Mouse (Mus musculus): ENCODE measurements around the gene Mkln1. TPM values are rescaled to one million over a fixed set of nuclear protein-coding genes. Genes with fewer than 3 reads are reported as not detected.

Gene Mkln1
- polyA plus RNA-seq, 1 experiment from 2014 or later, result 136 TPM

DNA sequence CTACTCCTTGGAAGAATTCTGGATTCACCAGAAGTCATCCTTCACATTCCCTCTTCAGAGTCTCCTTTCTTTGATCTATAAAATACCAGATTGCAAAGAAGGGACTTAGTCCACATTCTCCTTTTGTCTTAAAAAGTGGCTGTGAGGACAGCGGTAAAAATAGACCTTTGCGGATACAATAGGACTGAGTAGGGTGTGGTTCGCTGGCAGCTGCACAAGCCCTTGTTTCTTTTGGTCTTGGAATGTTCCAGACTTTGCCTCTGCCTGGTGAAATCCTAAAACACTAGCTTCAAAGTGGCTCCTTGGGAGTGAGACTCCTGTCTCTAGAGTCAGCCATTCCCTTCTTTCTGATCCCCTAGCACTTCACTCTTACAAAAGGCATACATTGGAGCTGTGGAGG, 27.4 kb upstream of the Mkln1 start:
- no peak overlapping the region for H3K9ac ChIP-seq
- no peaks in the 10 kb centered on the region for H3K36me3 ChIP-seq (replicated peaks; ENCODE audit: control insufficient read depth, insufficient read depth)
- no peaks in the 10 kb centered on the region for H3K27me3 ChIP-seq (ENCODE audit: control insufficient read depth, insufficient read depth, low read length)
- no peaks in the 10 kb centered on the region for H3K9me3 ChIP-seq (ENCODE audit: control insufficient read depth, low read length)
- no peak overlapping the region for H3K4me3 ChIP-seq (replicated peaks; ENCODE audit: low read length)
- H3K27ac ChIP-seq, result no peak overlapping the region
- no peak overlapping the region for H3K4me2 ChIP-seq (replicated peaks)
- no peaks in the 10 kb centered on the region for H3K4me1 ChIP-seq (replicated peaks; ENCODE audit: control insufficient read depth, insufficient read depth, low read length)
- DNase-seq (ENCODE audit: low spot score) (no peak), ATAC-seq (ENCODE audit: low FRiP score) (no peak)
- WGBS, result 85% methylated on average over 3 of the region's 3 CpGs

- H3K4me1 ChIP-seq (replicated peaks; ENCODE audit: control insufficient read depth, insufficient read depth, low read length), result no peaks in the 10 kb centered on the region
Measured at GRCm38 (mm10) chr6:31372620-31373019, 25.9 kb upstream of the Mkln1 start.

DNA sequence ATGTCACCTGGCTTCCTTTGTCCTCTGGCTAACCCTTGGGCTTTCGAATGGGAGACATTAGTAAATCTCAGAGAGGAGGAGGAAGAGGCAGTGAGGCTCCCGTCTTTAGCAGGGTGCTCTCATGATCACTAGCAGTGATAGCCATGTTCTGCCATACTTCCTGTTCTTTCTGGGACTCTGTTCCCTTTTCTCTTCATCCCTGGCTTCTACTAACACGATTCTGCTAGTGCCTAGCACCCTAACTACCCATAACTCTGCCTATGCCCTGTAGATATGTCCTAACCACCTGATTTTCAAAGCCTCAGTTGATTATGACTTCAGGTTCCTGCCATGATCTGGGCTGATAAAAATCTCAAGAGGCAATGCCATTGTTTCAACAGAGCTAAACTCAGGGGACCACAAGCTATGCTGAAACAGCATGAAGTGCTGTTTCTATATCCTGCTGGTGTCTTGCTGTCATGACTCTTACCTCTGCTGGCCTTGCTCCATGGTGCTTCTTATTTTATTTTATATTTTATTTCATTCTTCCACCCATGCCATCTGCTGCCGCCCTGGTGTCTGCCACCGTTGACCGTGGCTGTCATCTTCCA, 25.4 kb upstream of the Mkln1 start:
- 94% methylated on average over 6 of the region's 6 CpGs for WGBS
- Histone ChIP-seq H3K4me2 (replicated peaks) (no peak overlapping the region), H3K9me3 (ENCODE audit: control insufficient read depth, low read length) (no peaks in the 10 kb centered on the region)

More at GRCm38 (mm10) chr6:31372620-31373019, 25.9 kb upstream of the Mkln1 start:
- no peak overlapping the region for H3K4me2 ChIP-seq (replicated peaks)
- no peak overlapping the region for H3K9ac ChIP-seq
- DNase-seq (ENCODE audit: low spot score), result no peak
- H3K27ac ChIP-seq, result no peak overlapping the region
- no peaks in the 10 kb centered on the region for H3K9me3 ChIP-seq (ENCODE audit: control insufficient read depth, low read length)
- H3K36me3 ChIP-seq (replicated peaks; ENCODE audit: control insufficient read depth, insufficient read depth), result no peaks in the 10 kb centered on the region
- no peaks in the 10 kb centered on the region for H3K27me3 ChIP-seq (ENCODE audit: control insufficient read depth, insufficient read depth, low read length)
- 58% methylated on average over 3 of the region's 3 CpGs for WGBS
- ATAC-seq (ENCODE audit: low FRiP score), result no peak
- no peak overlapping the region for H3K4me3 ChIP-seq (replicated peaks; ENCODE audit: low read length)

DNA sequence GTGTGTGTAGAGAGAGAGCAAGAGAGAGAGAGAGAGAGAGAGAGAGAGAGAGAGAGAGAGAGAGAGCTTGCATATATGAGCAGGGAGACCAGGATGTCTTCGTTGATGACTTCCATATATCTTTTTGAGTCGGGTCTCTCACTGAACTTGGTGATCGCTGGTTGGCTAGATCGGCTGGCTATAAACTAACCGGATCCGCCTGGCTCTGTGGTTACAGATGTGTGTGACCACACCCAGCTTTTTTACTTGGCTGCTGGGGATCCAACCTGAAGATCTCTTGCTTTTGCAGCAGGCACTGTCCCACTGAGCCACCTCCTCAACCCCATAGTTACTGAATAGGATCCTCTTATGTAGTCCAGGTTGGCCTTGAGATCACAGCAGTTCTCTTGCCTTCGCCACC, 15.5 kb upstream of the Mkln1 start:
- Histone ChIP-seq H3K4me3 (replicated peaks; ENCODE audit: low read length) (no peak overlapping the region), H3K36me3 (replicated peaks; ENCODE audit: control insufficient read depth, insufficient read depth) (no peaks in the 10 kb centered on the region), H3K27me3 (ENCODE audit: control insufficient read depth, insufficient read depth, low read length) (no peaks in the 10 kb centered on the region), H3K9me3 (ENCODE audit: control insufficient read depth, low read length) (0 out of 2 replicates have a peak, but pooled peaks cover 5% of the 10 kb centered on the region), H3K4me1 (replicated peaks; ENCODE audit: control insufficient read depth, insufficient read depth, low read length) (no peaks in the 10 kb centered on the region), H3K27ac (no peak overlapping the region), H3K9ac (no peak overlapping the region), H3K4me2 (replicated peaks) (no peak overlapping the region)
- ATAC-seq (ENCODE audit: low FRiP score) (no peak), DNase-seq (ENCODE audit: low spot score) (no peak)
- WGBS, result 96% methylated on average over 7 of the region's 7 CpGs

More for the DNA sequence above, 25.4 kb upstream of the Mkln1 start:
- H3K27me3 ChIP-seq (ENCODE audit: control insufficient read depth, insufficient read depth, low read length), result no peaks in the 10 kb centered on the region
- DNase-seq (ENCODE audit: low spot score) (no peak), ATAC-seq (ENCODE audit: low FRiP score) (no peak)
- H3K27ac ChIP-seq, result no peak overlapping the region
- no peak overlapping the region for H3K4me3 ChIP-seq (replicated peaks; ENCODE audit: low read length)
- no peak overlapping the region for H3K9ac ChIP-seq
- no peaks in the 10 kb centered on the region for H3K4me1 ChIP-seq (replicated peaks; ENCODE audit: control insufficient read depth, insufficient read depth, low read length)
- H3K36me3 ChIP-seq (replicated peaks; ENCODE audit: control insufficient read depth, insufficient read depth), result no peaks in the 10 kb centered on the region

DNA sequence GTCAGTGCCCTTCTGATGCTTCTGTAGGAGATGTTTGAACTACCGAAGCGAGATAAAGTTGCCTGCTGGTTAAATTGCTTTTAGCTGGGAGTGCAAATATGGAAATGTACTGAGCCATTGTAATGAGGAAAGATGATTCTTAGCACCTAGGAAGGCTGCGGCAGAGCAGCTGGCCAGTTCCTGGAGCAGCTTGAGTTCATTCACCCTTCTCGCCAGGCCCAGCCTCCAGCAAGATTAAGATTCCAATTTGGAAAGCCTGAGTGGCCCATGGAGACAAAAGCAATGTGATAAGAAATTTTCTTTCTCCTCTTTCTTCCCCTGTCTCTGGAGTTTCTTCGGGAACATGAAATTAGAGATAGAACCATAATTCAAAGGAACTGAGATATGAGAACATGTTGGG, 13.7 kb upstream of the Mkln1 start:
- Histone ChIP-seq H3K9ac (no peak overlapping the region), H3K9me3 (ENCODE audit: control insufficient read depth, low read length) (0 out of 2 replicates have a peak, but pooled peaks cover 5% of the 10 kb centered on the region), H3K36me3 (replicated peaks; ENCODE audit: control insufficient read depth, insufficient read depth) (no peaks in the 10 kb centered on the region), H3K27me3 (ENCODE audit: control insufficient read depth, insufficient read depth, low read length) (no peaks in the 10 kb centered on the region), H3K4me2 (replicated peaks) (no peak overlapping the region), H3K4me3 (replicated peaks; ENCODE audit: low read length) (no peak overlapping the region), H3K27ac (no peak overlapping the region), H3K4me1 (replicated peaks; ENCODE audit: control insufficient read depth, insufficient read depth, low read length) (no peaks in the 10 kb centered on the region)
- ATAC-seq (ENCODE audit: low FRiP score) (no peak), DNase-seq (ENCODE audit: low spot score) (no peak)
- 60% methylated on average over 5 of the region's 5 CpGs for WGBS

DNA sequence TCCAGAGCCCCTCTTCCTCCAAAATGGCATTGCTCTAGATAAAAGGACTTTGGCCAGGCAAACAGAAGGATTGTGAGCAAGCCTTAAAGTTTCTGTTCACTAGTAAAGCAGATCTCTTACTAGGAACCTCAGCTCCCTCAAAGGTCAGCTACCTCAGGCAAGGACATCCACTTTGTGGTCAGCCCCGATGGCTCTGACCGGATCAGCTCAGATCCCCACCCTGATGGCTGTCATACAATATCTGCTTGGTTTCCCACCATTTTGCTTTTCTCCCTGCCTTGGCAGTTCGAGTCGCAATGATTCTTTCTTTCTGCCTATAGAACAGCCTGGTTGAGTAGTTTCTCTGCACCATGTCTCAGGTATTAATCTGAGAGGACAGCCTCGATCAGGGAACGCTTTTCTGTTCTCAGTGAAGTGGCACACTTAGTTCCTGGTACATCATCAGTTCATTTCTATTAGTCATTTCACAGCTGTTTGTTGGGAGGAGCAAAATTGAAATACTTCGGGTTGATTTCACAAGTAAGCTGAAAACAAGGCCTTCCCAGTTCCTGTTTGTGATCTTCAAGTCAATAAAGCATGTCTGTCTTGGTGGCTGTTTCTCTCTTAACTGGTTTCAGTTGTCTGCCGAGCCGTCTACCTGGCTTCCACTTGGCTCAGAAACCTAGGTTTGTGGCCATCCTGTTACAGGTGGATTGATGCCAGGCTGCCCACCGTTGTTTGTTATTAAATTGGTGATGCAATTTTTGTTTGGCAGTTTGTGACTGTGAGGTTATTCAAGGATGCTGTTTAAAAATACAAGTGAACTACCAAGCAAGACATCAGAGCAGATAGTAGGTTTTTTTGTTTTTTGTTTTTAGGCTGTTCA, 13.0 kb upstream of the Mkln1 start:
- no peaks in the 10 kb centered on the region for H3K4me1 ChIP-seq (replicated peaks; ENCODE audit: control insufficient read depth, insufficient read depth, low read length)
- H3K4me3 ChIP-seq (replicated peaks; ENCODE audit: low read length), result no peak overlapping the region
- WGBS, result 88% methylated on average over 10 of the region's 10 CpGs
- H3K36me3 ChIP-seq (replicated peaks; ENCODE audit: control insufficient read depth, insufficient read depth), result no peaks in the 10 kb centered on the region
- no peaks in the 10 kb centered on the region for H3K27me3 ChIP-seq (ENCODE audit: control insufficient read depth, insufficient read depth, low read length)
- H3K27ac ChIP-seq, result no peak overlapping the region
- no peaks in the 10 kb centered on the region for H3K9me3 ChIP-seq (ENCODE audit: control insufficient read depth, low read length)
- DNase-seq (ENCODE audit: low spot score) (no peak), ATAC-seq (ENCODE audit: low FRiP score) (no peak)
- no peak overlapping the region for H3K9ac ChIP-seq
- H3K4me2 ChIP-seq (replicated peaks), result no peak overlapping the region

DNA sequence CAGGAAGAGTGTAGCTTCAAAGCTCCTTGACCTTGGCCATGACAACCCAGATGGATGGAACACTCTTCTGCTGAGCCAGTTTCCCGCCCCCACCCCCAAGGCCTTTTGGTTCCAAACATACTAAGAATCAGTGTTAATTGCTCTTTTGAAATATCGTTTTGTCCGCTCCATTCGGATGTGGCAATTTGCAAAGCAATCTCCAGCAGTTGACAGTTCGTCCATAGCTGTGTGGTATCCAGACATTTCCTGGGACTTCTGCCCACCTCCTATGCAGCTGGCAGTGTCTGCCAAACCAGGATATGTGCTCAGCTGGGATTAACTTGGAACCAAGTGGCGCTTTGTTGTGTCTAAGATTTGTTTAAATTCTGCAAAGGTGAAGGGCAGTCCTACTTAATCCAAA, 8.8 kb upstream of the Mkln1 start:
- no peaks in the 10 kb centered on the region for H3K4me1 ChIP-seq (replicated peaks; ENCODE audit: control insufficient read depth, insufficient read depth, low read length)
- H3K27me3 ChIP-seq (ENCODE audit: control insufficient read depth, insufficient read depth, low read length), result no peaks in the 10 kb centered on the region
- no peak overlapping the region for H3K9ac ChIP-seq
- H3K4me2 ChIP-seq (replicated peaks), result no peak overlapping the region
- H3K4me3 ChIP-seq (replicated peaks; ENCODE audit: low read length), result no peak overlapping the region
- 81% methylated on average over 6 of the region's 6 CpGs for WGBS
- no peaks in the 10 kb centered on the region for H3K9me3 ChIP-seq (ENCODE audit: control insufficient read depth, low read length)
- no peak for ATAC-seq (ENCODE audit: low FRiP score)
- H3K27ac ChIP-seq, result no peak overlapping the region
- H3K36me3 ChIP-seq (replicated peaks; ENCODE audit: control insufficient read depth, insufficient read depth), result no peaks in the 10 kb centered on the region
- no peak for DNase-seq (ENCODE audit: low spot score)

GRCm38 (mm10) chr6:31390243-31390981, 8.1 kb upstream of the Mkln1 start:
- no peak overlapping the region for H3K9ac ChIP-seq
- 73% methylated on average over 8 of the region's 8 CpGs for WGBS
- ATAC-seq (ENCODE audit: low FRiP score) (no peak), DNase-seq (ENCODE audit: low spot score) (no peak)
- no peaks in the 10 kb centered on the region for H3K27me3 ChIP-seq (ENCODE audit: control insufficient read depth, insufficient read depth, low read length)
- H3K4me1 ChIP-seq (replicated peaks; ENCODE audit: control insufficient read depth, insufficient read depth, low read length), result no peaks in the 10 kb centered on the region
- no peaks in the 10 kb centered on the region for H3K9me3 ChIP-seq (ENCODE audit: control insufficient read depth, low read length)
- H3K4me2 ChIP-seq (replicated peaks), result no peak overlapping the region
- no peak overlapping the region for H3K27ac ChIP-seq
- no peaks in the 10 kb centered on the region for H3K36me3 ChIP-seq (replicated peaks; ENCODE audit: control insufficient read depth, insufficient read depth)
- H3K4me3 ChIP-seq (replicated peaks; ENCODE audit: low read length), result no peak overlapping the region

DNA sequence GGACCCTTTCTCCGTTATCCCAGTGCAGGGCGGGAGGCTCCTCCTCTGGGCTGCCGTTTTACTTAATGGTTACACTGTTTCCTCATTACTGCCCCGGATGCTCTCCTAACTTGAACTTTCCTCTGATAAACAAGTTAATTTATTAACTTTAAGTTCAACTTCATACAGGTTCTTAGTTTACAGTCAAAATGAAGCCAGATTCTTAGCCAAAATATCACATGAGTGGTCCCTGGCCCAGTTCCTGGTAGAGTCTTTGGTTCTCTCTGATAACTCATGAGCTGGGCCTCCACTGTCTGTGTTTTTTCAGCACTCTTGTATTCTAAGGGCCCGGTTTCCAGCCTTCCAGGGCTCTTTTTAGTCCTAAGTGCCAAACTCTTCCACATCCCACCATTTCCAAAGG, 5.7 kb upstream of the Mkln1 start:
- Histone ChIP-seq H3K9me3 (ENCODE audit: control insufficient read depth, low read length) (no peaks in the 10 kb centered on the region), H3K4me2 (replicated peaks) (no peak overlapping the region), H3K4me3 (replicated peaks; ENCODE audit: low read length) (no peak overlapping the region), H3K9ac (no peak overlapping the region), H3K27me3 (ENCODE audit: control insufficient read depth, insufficient read depth, low read length) (no peaks in the 10 kb centered on the region), H3K36me3 (replicated peaks; ENCODE audit: control insufficient read depth, insufficient read depth) (no peaks in the 10 kb centered on the region), H3K27ac (no peak overlapping the region), H3K4me1 (replicated peaks; ENCODE audit: control insufficient read depth, insufficient read depth, low read length) (peaks cover 7% of the 10 kb centered on the region; the same call in 1 of the 2 replicates)
- DNase-seq (ENCODE audit: low spot score) (no peak), ATAC-seq (ENCODE audit: low FRiP score) (no peak)
- WGBS, result 92% methylated on average over 5 of the region's 5 CpGs

Data from hindbrain, embryonic 14.5 days (tissue).